Mouse (Mus musculus) limb, embryonic 14.5 days (tissue): ENCODE measurements around the gene Epsti1. TPM values are rescaled to one million over a fixed set of nuclear protein-coding genes. Genes with fewer than 3 reads are reported as not detected.
"Not testable (repeated sequence)": the region's sequence is repeated elsewhere in the genome, so short reads cannot be mapped to it uniquely, and the experiment has no call there.

Source experiments
- ATAC-seq: fragments of 200-750 bp; cut with Nextera tagmentation; 2 replicates; pipeline ENCODE4 v1.8.0; 2017; ENCODE audit warnings: low read depth, moderate number of reproducible peaks, moderate TSS enrichment; ENCODE audit not compliant: low FRiP score
- DNase-seq: peaks from one replicate; pipeline ENCODE4 v3.0.0-alpha.2; 2015; ENCODE audit warnings: low spot score
- H3K27ac ChIP-seq: fragments of 300-500 bp; sonication (generic); replicated peaks from 2 replicates; pipeline ENCODE4 v1.5.1; 2014; ENCODE audit warnings: low read depth, mild to moderate bottlenecking, low read length, moderate library complexity, mixed read lengths
- H3K27me3 ChIP-seq: fragments of 300-500 bp; sonication (generic); 2 replicates; pipeline ENCODE4 v1.6.1; 2014; ENCODE audit warnings: low read length, mixed read lengths; ENCODE audit not compliant: control insufficient read depth, insufficient read depth
- H3K36me3 ChIP-seq: fragments of 300-500 bp; sonication (generic); 2 replicates; pipeline ENCODE4 v1.6.1; 2014; ENCODE audit warnings: mild to moderate bottlenecking, low read length, moderate library complexity, mixed read lengths; ENCODE audit not compliant: control insufficient read depth, insufficient read depth
- H3K4me1 ChIP-seq: fragments of 300-500 bp; sonication (generic); 2 replicates; pipeline ENCODE4 v1.6.1; 2014; ENCODE audit warnings: antibody characterized with exemption, low read length, mixed read lengths; ENCODE audit not compliant: control insufficient read depth, insufficient read depth
- H3K4me2 ChIP-seq: fragments of 300-500 bp; sonication (generic); replicated peaks from 2 replicates; pipeline ENCODE4 v1.6.1; 2014; ENCODE audit warnings: low read depth, mild to moderate bottlenecking, low read length, moderate library complexity; ENCODE audit not compliant: severe bottlenecking
- H3K4me3 ChIP-seq: fragments of 300-500 bp; sonication (generic); replicated peaks from 2 replicates; pipeline ENCODE4 v1.5.1; 2014; ENCODE audit warnings: low read length
- H3K9ac ChIP-seq: fragments of 300-500 bp; sonication (generic); 2 replicates; pipeline ENCODE4 v1.6.1; 2014; ENCODE audit warnings: mild to moderate bottlenecking, low read depth, low read length, moderate library complexity; ENCODE audit not compliant: severe bottlenecking
- H3K9me3 ChIP-seq: fragments of 300-500 bp; sonication (generic); 2 replicates; pipeline ENCODE4 v1.6.1; 2016; ENCODE audit warnings: low read length; ENCODE audit not compliant: control insufficient read depth
- POLR2A ChIP-seq: fragments of 200-500 bp; IDR thresholded peaks from 2 replicates; pipeline ENCODE4 v1.8.0; 2012; ENCODE audit warnings: inconsistent platforms, mild to moderate bottlenecking, moderate library complexity, borderline replicate concordance; ENCODE audit not compliant: insufficient read depth, insufficient read length; ENCODE audit errors: extremely low read depth
- WGBS: fragments of 180-500 bp; shearing (Covaris S2); extraction: QIAGEN DNeasy Blood & Tissue Kit; methylation state at CpG from one replicate; pipeline ENCODE4 v1.1.7; 2014; 5-methylcytosine and 5-hydroxymethylcytosine counted together
- polyA plus RNA-seq, 2 experiments: library from polyadenylated mRNA; depleted of rRNA in 1 of 2; stranded (reverse) in 1 of 2; unstranded in 1 of 2; fragments of >200 nt; fragmentation: Nextera tagmentation in 1 of 2; extraction: Ambion mirVana in 1 of 2; gene quantifications; 2 replicates each; pipeline versions ENCODE4 v1.2.1 to v1.2.3; 2012 to 2014

The Epsti1 gene
- polyA plus RNA-seq, 2 experiments, result 0.67 to 1.6 TPM

- H3K4me1 ChIP-seq, result no peaks in the 10 kb centered on the region
- no peak overlapping the region for H3K27ac ChIP-seq
- no peak overlapping the region for H3K9ac ChIP-seq
- ATAC-seq (no peak), DNase-seq (no peak)
- 92% methylated on average over 5 of the region's 5 CpGs for WGBS
- no peak overlapping the region for H3K4me2 ChIP-seq
- no peaks in the 10 kb centered on the region for H3K9me3 ChIP-seq
- no peaks in the 10 kb centered on the region for H3K27me3 ChIP-seq
- no peak for TF ChIP-seq POLR2A
- H3K4me3 ChIP-seq, result no peak overlapping the region
- no peaks in the 10 kb centered on the region for H3K36me3 ChIP-seq
These were observed 36.4 kb upstream of the Epsti1 start for GRCm38 (mm10) chr14:77867601-77868000.

GRCm38 (mm10) chr14:77870926-77871325, 33.1 kb upstream of the Epsti1 start:
- no peak overlapping the region for H3K27ac ChIP-seq
- no peak for DNase-seq
- no peaks in the 10 kb centered on the region for H3K36me3 ChIP-seq
- no peak overlapping the region for H3K9ac ChIP-seq
- H3K4me2 ChIP-seq, result no peak overlapping the region
- H3K9me3 ChIP-seq, result no peaks in the 10 kb centered on the region
- TF ChIP-seq POLR2A, result no peak
- no peak overlapping the region for H3K4me3 ChIP-seq
- no peak for ATAC-seq
- H3K4me1 ChIP-seq, result 0 out of 2 replicates have a peak, but pooled peaks cover 5% of the 10 kb centered on the region
- H3K27me3 ChIP-seq, result no peaks in the 10 kb centered on the region
- WGBS, result 84% methylated on average over 3 of the region's 3 CpGs

- no peak overlapping the region for H3K27ac ChIP-seq
- H3K27me3 ChIP-seq, result no peaks in the 10 kb centered on the region
- no peaks in the 10 kb centered on the region for H3K36me3 ChIP-seq
- no peaks in the 10 kb centered on the region for H3K9me3 ChIP-seq
- no peak overlapping the region for H3K4me2 ChIP-seq
- 0 out of 2 replicates have a peak, but pooled peaks cover 5% of the 10 kb centered on the region for H3K4me1 ChIP-seq
- ATAC-seq (no peak), DNase-seq (no peak)
- no peak overlapping the region for H3K9ac ChIP-seq
- TF ChIP-seq POLR2A, result no peak
- H3K4me3 ChIP-seq, result no peak overlapping the region
- WGBS, result 85% methylated on average over 6 of the region's 6 CpGs
These were observed 32.6 kb upstream of the Epsti1 start for GRCm38 (mm10) chr14:77871380-77871975.

GRCm38 (mm10) chr14:77874304-77875241, 29.5 kb upstream of the Epsti1 start, which contains the start of gene Dnajc15:
Gene Dnajc15, minus strand, starts transcription at chr14:77875125.
- 1% methylated on average over 44 of the region's 44 CpGs for WGBS
- TF ChIP-seq POLR2A, result no peak
- Histone ChIP-seq H3K4me2 (peak within 1 kb of the TSS; percentile 79), H3K4me1 (0 out of 2 replicates have a peak, but pooled peaks cover 5% of the 10 kb centered on the region), H3K27ac (no peak within 1 kb of the TSS), H3K4me3 (peak within 1 kb of the TSS; percentile 85), H3K9ac (peak within 1 kb of the TSS; percentile 87), H3K9me3 (no peaks in the 10 kb centered on the region), H3K36me3 (no peaks in the 10 kb centered on the region), H3K27me3 (no peaks in the 10 kb centered on the region)
- peak; percentile 74 for ATAC-seq
- DNase-seq, result peak; percentile 77

GRCm38 (mm10) chr14:77876199-77876598, 27.8 kb upstream of the Epsti1 start:
- H3K9ac ChIP-seq, result no peak overlapping the region
- 0 out of 2 replicates have a peak, but pooled peaks cover 5% of the 10 kb centered on the region for H3K4me1 ChIP-seq
- no peaks in the 10 kb centered on the region for H3K9me3 ChIP-seq
- H3K4me3 ChIP-seq, result no peak overlapping the region
- no peaks in the 10 kb centered on the region for H3K27me3 ChIP-seq
- ATAC-seq, result no peak
- no peak for TF ChIP-seq POLR2A
- no peak overlapping the region for H3K27ac ChIP-seq
- no peak overlapping the region for H3K4me2 ChIP-seq
- 75% methylated on average over 1 of the region's 1 CpGs for WGBS
- DNase-seq, result no peak
- H3K36me3 ChIP-seq, result no peaks in the 10 kb centered on the region

GRCm38 (mm10) chr14:77877876-77878275, 26.2 kb upstream of the Epsti1 start:
- ATAC-seq, DNase-seq, H3K36me3 ChIP-seq, H3K27ac ChIP-seq, H3K9ac ChIP-seq, H3K27me3 ChIP-seq, H3K4me1 ChIP-seq, H3K9me3 ChIP-seq, H3K4me3 ChIP-seq, H3K4me2 ChIP-seq: not testable (repeated sequence)
- 80% methylated on average over 1 of the region's 2 CpGs for WGBS
